Comparison of ENCODE assay signal across 8 mouse cellular contexts in the genomic region with DNA sequence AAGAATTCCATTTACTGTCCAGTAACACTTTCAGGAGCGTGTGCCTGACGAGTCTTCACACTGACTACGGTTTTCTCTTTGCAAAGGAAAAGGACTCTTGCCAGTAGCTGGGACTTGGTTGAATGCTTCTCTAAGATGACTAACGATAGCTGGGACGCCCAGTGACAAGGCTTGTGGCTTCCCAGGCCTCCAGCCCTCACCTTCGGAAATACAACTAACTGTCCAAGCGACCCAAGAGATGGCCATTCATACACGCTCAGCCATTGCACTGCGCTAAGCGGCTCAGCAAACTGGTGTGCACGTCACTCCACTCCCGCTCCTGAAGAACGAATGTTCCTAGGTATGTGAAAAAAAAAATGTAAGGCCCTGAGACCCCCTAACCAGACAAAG. TPM values are rescaled to one million over a fixed set of nuclear protein-coding genes. Genes with fewer than 3 reads are reported as not detected.
DNase-seq lines count a peak whose midpoint lies in the region; ATAC-seq and TF ChIP-seq lines count a peak whose summit lies in the region.

No protein-coding gene starts in this region.

- no peaks in the 10 kb centered on the region for H3K9me3 ChIP-seq in intestine, postnatal 0 days (ENCODE audit: control insufficient read depth)
- H3K9me3 ChIP-seq in midbrain, embryonic 11.5 days (ENCODE audit: control insufficient read depth, low read length): no peaks in the 10 kb centered on the region

- no peak for TF ChIP-seq EP300 in heart, adult 2 months (IDR thresholded peaks at IDR 0.05; ENCODE audit: insufficient read depth, low read depth, low read length)

- ATAC-seq in erythroblast, adult 5-6 weeks (replicated peaks; ENCODE audit: low FRiP score, poor library complexity, severe bottlenecking): peak; percentile 60
- ATAC-seq in intestine, postnatal 0 days: no peak
- peak; percentile 27; the same call in 1 of the 2 replicates for ATAC-seq in midbrain, embryonic 11.5 days (ENCODE audit: low FRiP score)

- H3K4me1 ChIP-seq in heart, adult 2 months (ENCODE audit: control insufficient read depth, insufficient read depth, low read length): no peaks in the 10 kb centered on the region
- no peaks in the 10 kb centered on the region for H3K4me1 ChIP-seq in intestine, postnatal 0 days (replicated peaks; ENCODE audit: control insufficient read depth, insufficient read depth, low read length)
- peaks cover 15% of the 10 kb centered on the region for H3K4me1 ChIP-seq in midbrain, embryonic 11.5 days (ENCODE audit: control insufficient read depth, insufficient read depth, low read length)

- whole genome bisulfite sequencing in heart, adult 2 months: 17% methylated on average over 13 of the region's 13 CpGs
- under 1% methylated on average over 13 of the region's 13 CpGs for WGBS in intestine, postnatal 0 days
- WGBS in midbrain, embryonic 11.5 days: under 1% methylated on average over 13 of the region's 13 CpGs

- H3K79me2 ChIP-seq in heart, adult 2 months (replicated peaks; ENCODE audit: control insufficient read depth, insufficient read depth, low read length): no peaks in the 10 kb centered on the region

- peak overlapping the region; percentile 84 for H3K4me2 ChIP-seq in intestine, postnatal 0 days (replicated peaks; ENCODE audit: low read depth)
- H3K4me2 ChIP-seq in midbrain, embryonic 11.5 days: peak overlapping the region; percentile 73

- H3K36me3 ChIP-seq in heart, adult 2 months (ENCODE audit: control insufficient read depth, insufficient read depth, low read length): no peaks in the 10 kb centered on the region
- no peaks in the 10 kb centered on the region for H3K36me3 ChIP-seq in intestine, postnatal 0 days (ENCODE audit: control insufficient read depth, insufficient read depth)
- no peaks in the 10 kb centered on the region for H3K36me3 ChIP-seq in midbrain, embryonic 11.5 days (ENCODE audit: control insufficient read depth, insufficient read depth, low read length)

- 0 out of 2 replicates have a peak overlapping the region, but pooled peaks have one; percentile 19 for H3K9ac ChIP-seq in heart, adult 2 months (ENCODE audit: low read depth, low read length)
- H3K9ac ChIP-seq in intestine, postnatal 0 days (ENCODE audit: low read depth, low read length): peak overlapping the region; percentile 66; the same call in 1 of the 2 replicates
- peak overlapping the region; percentile 96 for H3K9ac ChIP-seq in midbrain, embryonic 11.5 days (ENCODE audit: low read length)

- H3K27ac ChIP-seq in heart, adult 2 months: peak overlapping the region; percentile 65
- 0 out of 2 replicates have a peak overlapping the region, but pooled peaks have one; percentile 28 for H3K27ac ChIP-seq in intestine, postnatal 0 days (ENCODE audit: low read depth, low read length)
- H3K27ac ChIP-seq in midbrain, embryonic 11.5 days (ENCODE audit: low read depth, low read length): peak overlapping the region; percentile 84

- no peak for TF ChIP-seq CTCF in heart, adult 2 months (IDR thresholded peaks at IDR 0.05)
- no peak for TF ChIP-seq CTCF in intestine, postnatal 0 days (IDR thresholded peaks at IDR 0.05; ENCODE audit: low read depth)

- intact Hi-C loops in heart, adult 2 months (cut with DNase I): loop anchor here (10.0 kb wide), 2 partner anchors 90 to 150 kb away; partner anchors contain the start of genes Agtpbp1, Naa35 and Tut7
- intact Hi-C loops in heart, postnatal 25 days (cut with DNase I): no loop called here

- TF ChIP-seq POLR2A in heart, adult 2 months (IDR thresholded peaks at IDR 0.05; ENCODE audit: insufficient read depth, low read depth, low read length): no peak

- DNase-seq in heart, adult 2 months: peak; percentile 17 to 31
- DNase-seq in heart, postnatal 25 days (ENCODE audit: low spot score): no peak
- peak; percentile 17 for DNase-seq in NIH3T3 (ENCODE audit: low read depth)
- no peak for DNase-seq in midbrain, embryonic 11.5 days (ENCODE audit: low spot score, missing footprints)
- DNase-seq in gastrocnemius, postnatal 25 days: no peak
- no peak for DNase-seq in gastrocnemius, adult 18-20 months (ENCODE audit: low spot score)

- no peaks in the 10 kb centered on the region for H3K27me3 ChIP-seq in heart, adult 2 months (ENCODE audit: control insufficient read depth, insufficient read depth, low read length)
- no peaks in the 10 kb centered on the region for H3K27me3 ChIP-seq in intestine, postnatal 0 days (replicated peaks; ENCODE audit: control insufficient read depth, insufficient read depth, low read length)
- H3K27me3 ChIP-seq in midbrain, embryonic 11.5 days (ENCODE audit: control insufficient read depth, insufficient read depth, low read length): no peaks in the 10 kb centered on the region

- H3K4me3 ChIP-seq in heart, adult 2 months: peak overlapping the region; percentile 78
- H3K4me3 ChIP-seq in intestine, postnatal 0 days (ENCODE audit: low read depth, low read length): peak overlapping the region; percentile 81
- H3K4me3 ChIP-seq in midbrain, embryonic 11.5 days (ENCODE audit: low read depth, low read length): peak overlapping the region; percentile 77

RNA-seq across cellular contexts. Expression of gene Golm1, which starts 0.9 kb away (rescaled TPM):
- 10 to 100 TPM; 11.4 to 16.2 TPM for total RNA-seq in heart, adult 2 months (2021)
- 6.5 and 8.8 TPM in 2 replicates for polyA plus RNA-seq in heart, adult 2 months (2012; rRNA removed)
- 10 to 100 TPM; 16.2 to 18.3 TPM for total RNA-seq in heart, postnatal 25 days (2021)
- total RNA-seq in erythroblast, adult 5-6 weeks (2015; ENCODE audit: low replicate concordance): 13.4 and 16.1 TPM in 2 replicates
- total RNA-seq in erythroblast, adult 5-6 weeks (2017; ENCODE audit: low replicate concordance): 21.4 and 25.2 TPM in 2 replicates
- 29.6 and 34.3 TPM in 2 replicates for polyA plus RNA-seq in intestine, postnatal 0 days (2015; fragmentation: Nextera tagmentation; extraction: Ambion mirVana)
- 179 TPM in 2 replicates for polyA plus RNA-seq in midbrain, embryonic 11.5 days (2014; fragmentation: Nextera tagmentation; extraction: Ambion mirVana)
- 1 to 10 TPM; 5.0 to 6.5 TPM for total RNA-seq in gastrocnemius, postnatal 25 days (2021)
- total RNA-seq in gastrocnemius, adult 18-20 months (2021): 1 to 10 TPM; 5.7 to 7.5 TPM

RNA-seq across cellular contexts. Expression of gene 4921517D22Rik, which starts 19.2 kb away (rescaled TPM):
- not detected for total RNA-seq in heart, adult 2 months (2021)
- polyA plus RNA-seq in heart, adult 2 months (2012; rRNA removed): not detected in 2 replicates
- not detected for total RNA-seq in heart, postnatal 25 days (2021)
- total RNA-seq in erythroblast, adult 5-6 weeks (2015; ENCODE audit: low replicate concordance): not detected in 2 replicates
- total RNA-seq in erythroblast, adult 5-6 weeks (2017; ENCODE audit: low replicate concordance): not detected in 2 replicates
- polyA plus RNA-seq in intestine, postnatal 0 days (2015; fragmentation: Nextera tagmentation; extraction: Ambion mirVana): not detected in 2 replicates
- not detected in 2 replicates for polyA plus RNA-seq in midbrain, embryonic 11.5 days (2014; fragmentation: Nextera tagmentation; extraction: Ambion mirVana)
- not detected for total RNA-seq in gastrocnemius, postnatal 25 days (2021)
- not detected for total RNA-seq in gastrocnemius, adult 18-20 months (2021)

RNA-seq across cellular contexts. Expression of gene Spata31d1a, which starts 35.4 kb away (rescaled TPM):
- total RNA-seq in heart, adult 2 months (2021): not detected
- 0.09 and 0.14 TPM in 2 replicates for polyA plus RNA-seq in heart, adult 2 months (2012; rRNA removed)
- not detected for total RNA-seq in heart, postnatal 25 days (2021)
- total RNA-seq in erythroblast, adult 5-6 weeks (2015; ENCODE audit: low replicate concordance): not detected in 2 replicates
- not detected in 2 replicates for total RNA-seq in erythroblast, adult 5-6 weeks (2017; ENCODE audit: low replicate concordance)
- polyA plus RNA-seq in intestine, postnatal 0 days (2015; fragmentation: Nextera tagmentation; extraction: Ambion mirVana): not detected in 2 replicates
- not detected in 2 replicates for polyA plus RNA-seq in midbrain, embryonic 11.5 days (2014; fragmentation: Nextera tagmentation; extraction: Ambion mirVana)
- total RNA-seq in gastrocnemius, postnatal 25 days (2021): not detected
- not detected for total RNA-seq in gastrocnemius, adult 18-20 months (2021)

RNA-seq across cellular contexts. Expression of gene Spata31d1b, which starts 37.3 kb away (rescaled TPM):
- not detected for total RNA-seq in heart, adult 2 months (2021)
- polyA plus RNA-seq in heart, adult 2 months (2012; rRNA removed): 0.03 and 0.04 TPM in 2 replicates
- not detected for total RNA-seq in heart, postnatal 25 days (2021)
- total RNA-seq in erythroblast, adult 5-6 weeks (2015; ENCODE audit: low replicate concordance): not detected in 2 replicates
- total RNA-seq in erythroblast, adult 5-6 weeks (2017; ENCODE audit: low replicate concordance): not detected in 2 replicates
- not detected in 2 replicates for polyA plus RNA-seq in intestine, postnatal 0 days (2015; fragmentation: Nextera tagmentation; extraction: Ambion mirVana)
- 0.05 TPM in 1 of 2 replicates, not detected in the other for polyA plus RNA-seq in midbrain, embryonic 11.5 days (2014; fragmentation: Nextera tagmentation; extraction: Ambion mirVana)
- total RNA-seq in gastrocnemius, postnatal 25 days (2021): not detected
- not detected for total RNA-seq in gastrocnemius, adult 18-20 months (2021)

RNA-seq across cellular contexts. Expression of gene Spata31d1d, which starts 56.8 kb away (rescaled TPM):
- not detected for total RNA-seq in heart, adult 2 months (2021)
- polyA plus RNA-seq in heart, adult 2 months (2012; rRNA removed): 0.04 and 0.06 TPM in 2 replicates
- total RNA-seq in heart, postnatal 25 days (2021): not detected
- total RNA-seq in erythroblast, adult 5-6 weeks (2015; ENCODE audit: low replicate concordance): not detected in 2 replicates
- total RNA-seq in erythroblast, adult 5-6 weeks (2017; ENCODE audit: low replicate concordance): 0.26 TPM in 1 of 2 replicates, not detected in the other
- not detected in 2 replicates for polyA plus RNA-seq in intestine, postnatal 0 days (2015; fragmentation: Nextera tagmentation; extraction: Ambion mirVana)
- polyA plus RNA-seq in midbrain, embryonic 11.5 days (2014; fragmentation: Nextera tagmentation; extraction: Ambion mirVana): not detected in 2 replicates
- not detected for total RNA-seq in gastrocnemius, postnatal 25 days (2021)
- not detected for total RNA-seq in gastrocnemius, adult 18-20 months (2021)

Comparison
In these comparisons a context has a peak if more than half of its experiments do, and no peak if none do; other contexts are left out.
1. DNase-seq: peak in heart, adult 2 months (2 of 2) and NIH3T3 (single experiment); none in heart, postnatal 25 days (single experiment), midbrain, embryonic 11.5 days (single experiment), gastrocnemius, postnatal 25 days (single experiment) and gastrocnemius, adult 18-20 months (single experiment).
2. H3K27ac ChIP-seq: peak in every context shown above with its lines; median percentile 84 in midbrain, embryonic 11.5 days; 65 in heart, adult 2 months; 28 in intestine, postnatal 0 days.
3. H3K9ac ChIP-seq: peak in every context shown above with its lines; median percentile 96 in midbrain, embryonic 11.5 days; 66 in intestine, postnatal 0 days; 19 in heart, adult 2 months.
4. Peak in every context shown above with its lines, with median percentiles within 50 percentile points of each other: H3K4me3 ChIP-seq.